Mouse (Mus musculus) intestine, embryonic 16.5 days (tissue): ENCODE measurements at regions not wholly inside any gene's neighbourhood (a gene's known extent, or its start where the extent isn't known, plus 50 kb on each side); places are given as distances from the start of the nearest gene placed in this dataset. TPM values are rescaled to one million over a fixed set of nuclear protein-coding genes. Genes with fewer than 3 reads are reported as not detected.
A peak's percentile ranks its signal among the peaks of the same experiment; 100 is the strongest.

Source experiments
- ATAC-seq: fragments of 200-750 bp; cut with Nextera tagmentation; 2 replicates; pipeline ENCODE4 v1.8.0; 2017; ENCODE audit warnings: moderate TSS enrichment, moderate library complexity
- H3K27ac ChIP-seq: fragments of 300-500 bp; sonication (generic); 2 replicates; pipeline ENCODE4 v1.5.1; 2014; ENCODE audit warnings: mild to moderate bottlenecking, low read length
- H3K27me3 ChIP-seq: fragments of 300-500 bp; sonication (generic); replicated peaks from 2 replicates; pipeline ENCODE4 v1.6.1; 2014; ENCODE audit warnings: low read length, control low read depth, mixed read lengths; ENCODE audit not compliant: control insufficient read depth, insufficient read depth
- H3K36me3 ChIP-seq: fragments of 300-500 bp; sonication (generic); 2 replicates; pipeline ENCODE4 v1.6.1; 2014; ENCODE audit warnings: low read length, control low read depth; ENCODE audit not compliant: control insufficient read depth, insufficient read depth
- H3K4me1 ChIP-seq: fragments of 300-500 bp; sonication (generic); 2 replicates; pipeline ENCODE4 v1.6.1; 2014; ENCODE audit warnings: low read length, control low read depth, mixed read lengths; ENCODE audit not compliant: control insufficient read depth, insufficient read depth
- H3K4me2 ChIP-seq: fragments of 300-500 bp; sonication (generic); 2 replicates; pipeline ENCODE4 v1.6.1; 2014; ENCODE audit warnings: low read depth, low read length, control low read depth
- H3K4me3 ChIP-seq: fragments of 300-500 bp; sonication (generic); 2 replicates; pipeline ENCODE4 v1.5.1; 2014; ENCODE audit warnings: mild to moderate bottlenecking, low read length
- H3K9ac ChIP-seq: fragments of 300-500 bp; sonication (generic); 2 replicates; pipeline ENCODE4 v1.6.1; 2014; ENCODE audit warnings: low read depth, low read length
- H3K9me3 ChIP-seq: fragments of 300-500 bp; sonication (generic); 2 replicates; pipeline ENCODE4 v1.6.1; 2016; ENCODE audit warnings: low read length, control low read depth; ENCODE audit not compliant: control insufficient read depth
- WGBS: fragments of 180-500 bp; shearing (Covaris S2); extraction: QIAGEN DNeasy Blood & Tissue Kit; methylation state at CpG from one replicate; pipeline ENCODE4 v1.1.7; 2014; 5-methylcytosine and 5-hydroxymethylcytosine counted together
- microRNA-seq: library from miRNA; unstranded; fragments of <30 nt; microRNA quantifications from one replicate; pipeline ENCODE4, GENCODE M21; 2016

DNA sequence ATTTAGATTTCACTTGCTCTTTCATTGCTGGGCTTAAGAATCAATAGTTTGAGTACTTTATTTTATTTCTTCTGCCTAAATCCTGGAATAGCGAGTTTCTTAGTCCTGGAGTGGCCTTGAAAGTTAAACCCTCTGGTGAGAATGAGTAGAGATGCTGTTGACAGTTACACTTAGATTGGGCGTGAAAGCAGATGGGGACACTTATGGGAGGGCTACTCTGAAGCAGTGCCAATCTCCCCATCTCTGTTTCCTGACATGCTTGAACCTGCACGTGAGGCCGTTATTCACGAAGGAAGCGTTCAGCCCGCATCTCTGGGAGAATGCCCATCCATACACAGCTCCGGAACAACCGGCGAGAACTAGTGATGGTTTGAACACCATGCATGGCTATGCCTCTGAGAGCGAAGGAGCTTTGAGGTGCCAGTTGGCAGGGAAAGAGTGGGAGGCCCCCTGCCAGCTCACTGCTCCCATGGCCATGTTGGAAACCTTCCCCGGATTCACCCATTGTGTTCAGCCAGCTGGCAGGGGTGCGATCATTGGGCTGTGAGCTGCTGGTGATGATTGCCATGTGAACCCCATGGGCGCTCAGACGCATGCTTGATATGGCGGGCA, 792.2 kb upstream of the Got2 start:
- Histone ChIP-seq H3K27me3 (no peaks in the 10 kb centered on the region), H3K9me3 (no peaks in the 10 kb centered on the region), H3K9ac (no peak overlapping the region), H3K4me2 (no peak overlapping the region), H3K4me3 (no peak overlapping the region), H3K4me1 (no peaks in the 10 kb centered on the region), H3K36me3 (no peaks in the 10 kb centered on the region), H3K27ac (no peak overlapping the region)
- 90% methylated on average over 16 of the region's 16 CpGs for WGBS
- ATAC-seq, result no peak

DNA sequence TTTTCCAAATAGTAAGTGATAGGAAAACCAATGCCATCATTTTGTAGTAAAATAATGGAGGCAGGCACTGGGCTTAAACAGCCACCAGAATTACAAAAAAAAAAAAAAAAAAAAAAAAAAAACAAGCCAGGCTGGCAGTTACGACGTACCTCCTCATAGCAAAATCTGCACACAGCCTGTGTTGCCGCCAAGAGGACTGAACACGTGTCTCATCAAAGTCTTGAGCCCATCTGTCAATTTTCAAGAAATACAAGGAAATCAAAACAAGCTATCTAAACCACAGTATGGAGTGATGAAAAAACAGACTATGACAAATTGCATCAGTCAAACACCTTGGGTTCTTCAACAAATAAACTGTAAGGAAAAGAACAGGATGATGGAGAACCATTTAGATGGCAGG, 791.2 kb upstream of the Got2 start:
- H3K4me2 ChIP-seq, result no peak overlapping the region
- H3K27ac ChIP-seq, result no peak overlapping the region
- no peaks in the 10 kb centered on the region for H3K36me3 ChIP-seq
- H3K27me3 ChIP-seq, result no peaks in the 10 kb centered on the region
- WGBS, result 78% methylated on average over 4 of the region's 4 CpGs
- H3K9me3 ChIP-seq, result no peaks in the 10 kb centered on the region
- no peak overlapping the region for H3K9ac ChIP-seq
- no peaks in the 10 kb centered on the region for H3K4me1 ChIP-seq
- H3K4me3 ChIP-seq, result no peak overlapping the region
- no peak for ATAC-seq

GRCm38 (mm10) chr8:96674703-96675102, 786.4 kb upstream of the Got2 start:
- WGBS, result 48% methylated on average over 8 of the region's 8 CpGs
- H3K36me3 ChIP-seq, result no peaks in the 10 kb centered on the region

GRCm38 (mm10) chr8:96656495-96657279, 768.3 kb upstream of the Got2 start:
- H3K27ac ChIP-seq, result peak overlapping the region; percentile 57; the same call in 1 of the 2 replicates
- peak; percentile 95 for ATAC-seq
- no peak overlapping the region for H3K9ac ChIP-seq
- WGBS, result 64% methylated on average over 8 of the region's 8 CpGs
- no peaks in the 10 kb centered on the region for H3K27me3 ChIP-seq
- H3K9me3 ChIP-seq, result no peaks in the 10 kb centered on the region
- no peaks in the 10 kb centered on the region for H3K36me3 ChIP-seq
- no peak overlapping the region for H3K4me3 ChIP-seq
- H3K4me2 ChIP-seq, result no peak overlapping the region
- no peaks in the 10 kb centered on the region for H3K4me1 ChIP-seq

More at GRCm38 (mm10) chr8:96674703-96675102, 786.4 kb upstream of the Got2 start:
- Histone ChIP-seq H3K4me3 (no peak overlapping the region), H3K4me1 (no peaks in the 10 kb centered on the region), H3K27me3 (no peaks in the 10 kb centered on the region), H3K9me3 (no peaks in the 10 kb centered on the region), H3K4me2 (no peak overlapping the region), H3K9ac (no peak overlapping the region), H3K27ac (no peak overlapping the region)
- peak; percentile 98 for ATAC-seq

DNA sequence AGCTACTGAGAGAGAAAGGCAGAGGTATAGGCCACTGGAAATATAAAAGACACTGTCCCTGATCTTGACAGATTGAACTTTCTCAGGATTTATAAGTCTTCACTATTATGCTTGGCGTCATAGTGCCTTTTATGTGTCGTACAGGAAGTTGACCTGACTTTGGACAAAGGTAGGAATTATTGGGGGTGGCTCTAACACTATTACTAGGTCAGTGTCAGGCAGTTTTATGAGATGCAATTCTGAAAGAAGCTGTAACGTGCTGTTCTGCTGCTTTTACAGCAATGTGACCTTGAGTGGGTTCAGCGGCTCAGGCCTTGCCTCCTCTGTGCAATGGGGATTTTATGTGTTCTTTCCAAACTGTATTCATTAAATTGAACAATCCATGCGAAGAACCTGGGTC, 759.4 kb upstream of the Got2 start:
- WGBS, result 59% methylated on average over 5 of the region's 5 CpGs
- Histone ChIP-seq H3K9me3 (no peaks in the 10 kb centered on the region), H3K9ac (no peak overlapping the region), H3K27me3 (no peaks in the 10 kb centered on the region), H3K4me2 (no peak overlapping the region), H3K4me1 (no peaks in the 10 kb centered on the region), H3K27ac (no peak overlapping the region), H3K4me3 (no peak overlapping the region), H3K36me3 (no peaks in the 10 kb centered on the region)
- peak; percentile 72 for ATAC-seq

Small RNA genes lying in the stretch of these regions (microRNA-seq; reads per million reads assigned to microRNA genes)
- not detected for gene Gm24132
